Mouse (Mus musculus) C2C12 (cell line): Measurements from ENCODE around the gene Olfr222.

Experiments used
- CTCF ChIP-seq: IDR thresholded peaks from one replicate; pipeline ENCODE4 v1.5.1; 2011; ENCODE audit not compliant: control insufficient read depth, insufficient read depth, insufficient read length
- MYOD1 ChIP-seq: IDR thresholded peaks from one replicate; pipeline ENCODE4 v1.6.1; 2011; ENCODE audit warnings: low read depth; ENCODE audit not compliant: control insufficient read depth, insufficient read length
- MYOG ChIP-seq: IDR thresholded peaks from one replicate; pipeline ENCODE4 v1.6.1; 2011; ENCODE audit not compliant: control insufficient read depth, insufficient read length; ENCODE audit errors: extremely low read depth

- peak; percentile 2 for TF ChIP-seq CTCF
- no peak for TF ChIP-seq MYOD1
- TF ChIP-seq MYOG, result no peak
Measured at GRCm38 (mm10) chr11:59569306-59569705, 6.7 kb downstream of the Olfr222 start.
